Mouse (Mus musculus) ovary, adult 2 months (tissue): Measurements from ENCODE around the gene Eef2kmt. TPM values are rescaled to one million over a fixed set of nuclear protein-coding genes. Genes with fewer than 3 reads are reported as not detected.

Experiments used
- polyA plus RNA-seq: library from polyadenylated mRNA; depleted of rRNA; stranded (reverse); fragments of >200 nt; gene quantifications from 2 replicates; pipeline ENCODE4 v1.2.3, GENCODE M21; 2012; rRNA removed

Gene Eef2kmt
- polyA plus RNA-seq: 105 and 108 TPM in 2 replicates

DNA sequence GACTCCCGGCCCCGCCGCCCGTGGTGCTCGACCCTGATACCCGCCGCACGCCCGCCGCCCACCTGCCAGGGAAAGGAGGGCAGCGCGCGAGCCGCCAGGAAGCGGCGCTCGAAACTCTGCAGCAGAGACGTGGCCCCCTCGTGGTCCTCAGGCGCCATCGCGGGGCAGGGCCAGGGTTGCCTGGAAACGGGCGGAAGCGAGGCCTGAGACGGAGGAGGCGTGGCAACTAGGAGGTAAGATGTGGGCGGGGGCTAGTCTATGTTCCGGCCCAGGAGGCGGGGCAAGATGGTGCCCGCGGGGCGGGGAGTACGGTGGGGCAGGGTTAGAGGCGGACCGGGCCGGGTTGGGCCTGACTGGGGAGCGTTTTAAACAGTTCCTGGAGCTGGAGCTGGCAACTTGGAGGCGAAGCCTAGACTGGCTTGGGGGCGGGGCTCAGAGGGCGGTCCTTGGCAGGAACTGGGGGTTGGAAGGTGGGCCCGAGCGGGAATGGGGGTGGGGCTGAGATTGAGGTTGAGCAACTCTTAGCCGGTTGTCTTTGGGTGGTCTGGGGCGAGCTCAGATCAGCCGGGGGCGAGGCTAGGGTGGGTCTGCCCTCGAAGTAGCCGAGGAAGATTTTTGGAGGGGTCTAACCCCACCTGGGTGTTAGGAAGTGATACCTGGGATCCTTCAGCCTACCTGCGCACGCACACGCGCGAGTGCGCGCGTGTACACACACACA lies at the start of gene Eef2kmt:
Eef2kmt (minus strand) TSS at position 205 of the 718 bp plus-strand sequence.

DNA sequence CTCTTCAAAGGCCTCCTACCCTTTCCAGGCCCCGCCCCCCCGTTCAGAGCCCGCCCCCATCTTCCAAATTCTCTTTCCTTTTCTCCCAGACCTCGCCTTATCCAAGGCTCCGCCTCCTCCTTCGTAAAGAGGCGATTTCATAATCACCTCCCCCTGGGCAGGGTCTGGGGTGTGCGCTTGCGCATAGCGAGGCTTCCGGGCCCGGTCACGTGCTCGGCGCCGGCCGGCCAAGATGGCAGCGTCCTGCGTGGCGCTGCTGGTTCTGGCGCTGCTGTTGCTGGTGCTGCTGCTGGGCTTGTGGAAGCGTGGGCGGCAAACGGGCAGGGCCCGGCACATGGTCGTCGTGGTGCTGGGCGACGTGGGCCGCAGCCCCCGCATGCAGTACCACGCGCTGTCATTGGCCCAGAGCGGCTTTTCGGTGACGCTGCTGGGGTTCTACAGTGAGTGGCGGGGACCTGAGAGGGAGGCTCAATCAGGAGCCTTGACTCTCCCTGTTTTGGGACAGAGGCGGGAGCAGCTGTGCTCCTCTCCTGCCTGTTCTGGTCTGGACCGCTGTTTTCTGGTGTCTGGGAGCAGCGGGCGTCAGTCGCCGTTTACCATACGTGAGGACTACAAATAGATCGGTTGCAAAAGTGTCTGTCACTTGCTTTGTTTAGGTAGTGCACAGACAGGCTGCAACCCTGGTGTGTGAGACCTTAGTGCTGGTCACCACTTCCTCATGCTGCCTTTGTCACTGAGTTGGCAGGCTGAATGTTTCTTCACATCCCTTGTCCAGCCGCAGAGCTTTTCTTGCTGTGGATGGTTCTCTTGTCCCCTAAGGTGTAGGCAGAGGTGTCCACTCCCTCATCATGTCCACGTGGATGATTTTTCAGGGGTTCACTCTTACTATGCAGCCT lies 22.1 kb downstream of the Eef2kmt start, which contains the start of gene Alg1:
Alg1 (plus strand) TSS at position 204 of the 896 bp plus-strand sequence.

DNA sequence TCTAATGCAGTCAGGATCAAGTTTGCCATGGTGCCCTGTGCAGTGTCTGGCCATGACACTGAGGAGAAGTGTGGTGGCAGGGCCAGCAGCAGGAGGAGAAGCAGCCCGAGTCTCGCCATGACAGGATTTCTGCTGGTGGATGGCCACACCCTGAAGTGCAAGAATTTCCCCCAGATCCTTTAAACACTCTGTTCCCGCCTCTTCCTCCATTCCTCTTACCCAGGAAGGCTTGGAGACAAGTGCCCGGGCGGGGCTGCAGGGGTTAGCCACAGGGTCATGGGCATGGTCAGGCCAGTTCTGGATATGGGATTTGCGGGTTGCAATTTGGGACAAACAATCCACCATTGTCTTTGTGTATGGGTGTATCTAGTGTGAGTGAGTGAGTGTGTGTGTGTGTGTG lies 33.6 kb downstream of the Eef2kmt start, which contains the start of gene AU021092:
AU021092 (minus strand) TSS at position 160 of the 400 bp plus-strand sequence.

DNA sequence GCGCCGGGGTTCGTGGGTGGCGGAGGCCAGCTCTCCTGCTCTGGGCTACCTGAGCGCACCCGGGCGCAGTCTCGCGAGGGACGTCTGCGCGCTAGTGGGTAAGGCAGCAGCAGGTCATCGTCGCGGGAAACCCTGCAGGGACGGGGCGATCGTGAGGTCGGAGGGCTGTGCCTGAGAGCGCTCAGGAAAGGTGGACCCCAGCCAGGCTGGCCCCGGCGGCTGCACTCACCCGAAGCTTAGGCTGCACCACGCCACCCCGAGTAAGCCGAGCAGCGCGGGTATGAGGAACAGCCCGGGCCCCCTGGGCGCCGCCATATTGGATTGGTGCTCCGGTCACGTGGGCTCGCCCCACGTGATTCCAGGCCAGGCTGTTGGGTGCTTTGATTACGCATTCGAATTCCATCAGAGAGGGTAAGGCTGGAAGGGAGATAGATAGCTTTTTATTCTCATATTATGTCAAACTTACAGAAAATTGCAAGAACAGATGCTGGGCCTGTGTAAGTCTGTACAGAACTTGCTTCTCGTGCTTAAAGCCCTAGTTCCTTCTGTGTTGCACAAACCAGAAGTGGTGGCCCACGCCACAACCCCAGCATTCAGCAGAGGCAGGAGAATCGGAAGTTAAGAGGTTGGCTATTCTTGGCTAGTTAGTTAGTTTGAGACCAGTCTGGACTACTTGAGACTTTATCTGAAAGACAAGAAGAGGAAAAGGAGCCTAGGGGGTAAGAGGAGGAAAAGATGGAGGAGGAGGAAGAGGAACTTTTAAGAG lies 51.9 kb downstream of the Eef2kmt start, which contains the start of gene Nagpa:
Nagpa (minus strand) TSS at position 345 of the 766 bp plus-strand sequence.

Other genes with a start within 250 kb of the Eef2kmt start
- 37.0 and 63.4 TPM in 2 replicates for gene Smim22, start 248.7 kb downstream of the Eef2kmt start, polyA plus RNA-seq
- gene Rogdi, start 242.4 kb downstream of the Eef2kmt start, polyA plus RNA-seq: 117 and 151 TPM in 2 replicates
- gene Glyr1, start 206.1 kb downstream of the Eef2kmt start, polyA plus RNA-seq: 58.9 and 68.7 TPM in 2 replicates
- gene Ubn1, start 205.9 kb downstream of the Eef2kmt start, polyA plus RNA-seq: 35.8 and 43.4 TPM in 2 replicates
- gene Ppl, start 123.6 kb downstream of the Eef2kmt start, polyA plus RNA-seq: 3.4 and 3.5 TPM in 2 replicates
- 0.81 and 0.83 TPM in 2 replicates for gene Sec14l5, start 108.9 kb downstream of the Eef2kmt start, polyA plus RNA-seq
- 56.9 and 64.1 TPM in 2 replicates for gene Nagpa, start 52.0 kb downstream of the Eef2kmt start, polyA plus RNA-seq
- gene AU021092, start 33.7 kb downstream of the Eef2kmt start, polyA plus RNA-seq: 78.3 and 86.0 TPM in 2 replicates
- 81.5 and 85.5 TPM in 2 replicates for gene Alg1, start 22.4 kb downstream of the Eef2kmt start, polyA plus RNA-seq